Mouse (Mus musculus): ENCODE measurements around the gene Lrig2. TPM values are rescaled to one million over a fixed set of nuclear protein-coding genes. Genes with fewer than 3 reads are reported as not detected.
A peak's percentile ranks its signal among the peaks of the same experiment; 100 is the strongest.

Lrig2 gene
- polyA plus RNA-seq, 1 experiment from 2014 or later: 2.5 TPM

- peak; percentile 69 for ATAC-seq
- H3K36me3 ChIP-seq (replicated peaks; ENCODE audit: insufficient read depth, low read length): no peaks in the 10 kb centered on the region
- TF ChIP-seq CTCF (IDR thresholded peaks at IDR 0.05; ENCODE audit: low read depth): no peak
- no peak for TF ChIP-seq EP300 (IDR thresholded peaks at IDR 0.05; ENCODE audit: low read depth)
- H3K9me3 ChIP-seq (ENCODE audit: low read length): no peaks in the 10 kb centered on the region
- no peak overlapping the region for H3K4me3 ChIP-seq (ENCODE audit: low read depth, low read length)
- H3K27me3 ChIP-seq (ENCODE audit: insufficient read depth, low read length): no peaks in the 10 kb centered on the region
- 43% methylated on average over 4 of the region's 4 CpGs for WGBS (ENCODE audit: insufficient replicate concordance)
- peaks cover 19% of the 10 kb centered on the region for H3K4me1 ChIP-seq (ENCODE audit: insufficient read depth)
- H3K27ac ChIP-seq (ENCODE audit: low read depth): peak overlapping the region; percentile 78
- H3K9ac ChIP-seq (replicated peaks): 0 out of 2 replicates have a peak overlapping the region, but pooled peaks have one; percentile 5
- DNase-seq: peak; percentile 37
- H3K4me2 ChIP-seq (ENCODE audit: low read depth, low read length): 0 out of 2 replicates have a peak overlapping the region, but pooled peaks have one; percentile 18
Measured at GRCm38 (mm10) chr3:104523333-104523871, 11.7 kb upstream of the Lrig2 start.

- ATAC-seq (no peak), DNase-seq (no peak)
- no peak overlapping the region for H3K27ac ChIP-seq (ENCODE audit: low read depth)
- H3K27me3 ChIP-seq (ENCODE audit: insufficient read depth, low read length): no peaks in the 10 kb centered on the region
- H3K36me3 ChIP-seq (replicated peaks; ENCODE audit: insufficient read depth, low read length): no peaks in the 10 kb centered on the region
- TF ChIP-seq CTCF (IDR thresholded peaks at IDR 0.05; ENCODE audit: low read depth): no peak
- no peak for TF ChIP-seq EP300 (IDR thresholded peaks at IDR 0.05; ENCODE audit: low read depth)
- H3K4me1 ChIP-seq (ENCODE audit: insufficient read depth): peaks cover 22% of the 10 kb centered on the region
- 54% methylated on average over 3 of the region's 3 CpGs for WGBS (ENCODE audit: insufficient replicate concordance)
- no peaks in the 10 kb centered on the region for H3K9me3 ChIP-seq (ENCODE audit: low read length)
- H3K9ac ChIP-seq (replicated peaks): no peak overlapping the region
- no peak overlapping the region for H3K4me2 ChIP-seq (ENCODE audit: low read depth, low read length)
- H3K4me3 ChIP-seq (ENCODE audit: low read depth, low read length): no peak overlapping the region
Measured at GRCm38 (mm10) chr3:104521341-104521924, 9.7 kb upstream of the Lrig2 start.

- H3K9ac ChIP-seq (replicated peaks): no peak overlapping the region
- no peaks in the 10 kb centered on the region for H3K36me3 ChIP-seq (replicated peaks; ENCODE audit: insufficient read depth, low read length)
- no peak overlapping the region for H3K4me3 ChIP-seq (ENCODE audit: low read depth, low read length)
- H3K27me3 ChIP-seq (ENCODE audit: insufficient read depth, low read length): no peaks in the 10 kb centered on the region
- no peak overlapping the region for H3K27ac ChIP-seq (ENCODE audit: low read depth)
- no peak for ATAC-seq
- WGBS (ENCODE audit: insufficient replicate concordance): 53% methylated on average over 3 of the region's 3 CpGs
- no peak for DNase-seq
- H3K4me1 ChIP-seq (ENCODE audit: insufficient read depth): peaks cover 22% of the 10 kb centered on the region
- no peaks in the 10 kb centered on the region for H3K9me3 ChIP-seq (ENCODE audit: low read length)
- no peak overlapping the region for H3K4me2 ChIP-seq (ENCODE audit: low read depth, low read length)
- TF ChIP-seq CTCF (IDR thresholded peaks at IDR 0.05; ENCODE audit: low read depth) (no peak), EP300 (IDR thresholded peaks at IDR 0.05; ENCODE audit: low read depth) (no peak)
Measured at GRCm38 (mm10) chr3:104520471-104520870, 8.8 kb upstream of the Lrig2 start.

- TF ChIP-seq EP300 (IDR thresholded peaks at IDR 0.05; ENCODE audit: low read depth) (no peak), CTCF (IDR thresholded peaks at IDR 0.05; ENCODE audit: low read depth) (peak; percentile 56)
- whole genome bisulfite sequencing (ENCODE audit: insufficient replicate concordance): 54% methylated on average over 6 of the region's 6 CpGs
- H3K36me3 ChIP-seq (replicated peaks; ENCODE audit: insufficient read depth, low read length): no peaks in the 10 kb centered on the region
- peak overlapping the region; percentile 31 for H3K27ac ChIP-seq (ENCODE audit: low read depth)
- H3K9me3 ChIP-seq (ENCODE audit: low read length): no peaks in the 10 kb centered on the region
- DNase-seq: no peak
- H3K27me3 ChIP-seq (ENCODE audit: insufficient read depth, low read length): no peaks in the 10 kb centered on the region
- H3K4me3 ChIP-seq (ENCODE audit: low read depth, low read length): no peak overlapping the region
- peak; percentile 78 for ATAC-seq
- H3K9ac ChIP-seq (replicated peaks): no peak overlapping the region
- H3K4me1 ChIP-seq (ENCODE audit: insufficient read depth): peaks cover 20% of the 10 kb centered on the region
- no peak overlapping the region for H3K4me2 ChIP-seq (ENCODE audit: low read depth, low read length)
Measured at GRCm38 (mm10) chr3:104518931-104519330, 7.2 kb upstream of the Lrig2 start.

GRCm38 (mm10) chr3:104518411-104518810, 6.7 kb upstream of the Lrig2 start:
- Histone ChIP-seq H3K4me2 (ENCODE audit: low read depth, low read length) (no peak overlapping the region), H3K27ac (ENCODE audit: low read depth) (peak overlapping the region; percentile 31), H3K36me3 (replicated peaks; ENCODE audit: insufficient read depth, low read length) (no peaks in the 10 kb centered on the region), H3K4me1 (ENCODE audit: insufficient read depth) (peaks cover 14% of the 10 kb centered on the region), H3K27me3 (ENCODE audit: insufficient read depth, low read length) (no peaks in the 10 kb centered on the region), H3K4me3 (ENCODE audit: low read depth, low read length) (no peak overlapping the region), H3K9ac (replicated peaks) (no peak overlapping the region), H3K9me3 (ENCODE audit: low read length) (no peaks in the 10 kb centered on the region)
- ATAC-seq (no peak), DNase-seq (peak; percentile 31)
- TF ChIP-seq EP300 (IDR thresholded peaks at IDR 0.05; ENCODE audit: low read depth) (no peak), CTCF (IDR thresholded peaks at IDR 0.05; ENCODE audit: low read depth) (no peak)
- 47% methylated on average over 3 of the region's 3 CpGs for WGBS (ENCODE audit: insufficient replicate concordance)

- Histone ChIP-seq H3K4me3 (ENCODE audit: low read depth, low read length) (no peak overlapping the region), H3K27ac (ENCODE audit: low read depth) (no peak overlapping the region), H3K9ac (replicated peaks) (no peak overlapping the region), H3K4me1 (ENCODE audit: insufficient read depth) (peaks cover 13% of the 10 kb centered on the region), H3K27me3 (ENCODE audit: insufficient read depth, low read length) (no peaks in the 10 kb centered on the region), H3K9me3 (ENCODE audit: low read length) (no peaks in the 10 kb centered on the region), H3K36me3 (replicated peaks; ENCODE audit: insufficient read depth, low read length) (no peaks in the 10 kb centered on the region), H3K4me2 (ENCODE audit: low read depth, low read length) (no peak overlapping the region)
- no peak for ATAC-seq
- 84% methylated on average over 5 of the region's 5 CpGs for WGBS (ENCODE audit: insufficient replicate concordance)
- peak; percentile 45 for TF ChIP-seq CTCF (IDR thresholded peaks at IDR 0.05; ENCODE audit: low read depth)
- no peak for TF ChIP-seq EP300 (IDR thresholded peaks at IDR 0.05; ENCODE audit: low read depth)
- no peak for DNase-seq
Measured at GRCm38 (mm10) chr3:104517161-104517560, 5.4 kb upstream of the Lrig2 start.

Data from liver, postnatal 0 days (tissue).